In the genomic region with DNA sequence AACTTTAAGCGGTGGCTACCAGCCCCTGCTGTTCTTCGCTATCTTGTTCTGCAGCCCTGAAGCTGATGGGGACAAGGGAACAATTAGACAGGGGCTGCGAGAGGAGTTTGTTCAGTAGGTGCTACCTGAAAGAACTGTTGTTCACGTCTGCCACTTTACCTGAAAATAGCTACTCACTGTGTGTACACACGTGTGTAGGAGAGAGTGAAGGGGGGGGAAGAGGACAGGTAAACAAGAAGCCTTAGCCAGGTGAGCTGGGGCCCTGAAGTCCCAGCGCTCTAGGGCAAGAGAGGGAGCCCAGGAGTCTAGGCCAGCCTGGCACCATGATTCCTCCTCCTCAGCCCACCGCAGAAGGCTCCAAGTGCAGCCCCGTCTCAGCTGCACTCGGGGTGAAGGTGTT, we compare ENCODE assay signal across 30 mouse cellular contexts. TPM values are rescaled to one million over a fixed set of nuclear protein-coding genes. Genes with fewer than 3 reads are reported as not detected.
DNase-seq lines count a peak whose midpoint lies in the region; ATAC-seq and TF ChIP-seq lines count a peak whose summit lies in the region.
"Had no signal": no experiment of that assay in that cellular context is flagged by ENCODE, and none has a peak within 500 bp of the region (broad histone marks: within the 10 kb centered on the region; RNA-seq: fewer than 3 reads in every experiment).

No protein-coding gene starts in this region.

- 84% methylated on average over 9 of the region's 9 CpGs for WGBS in heart, embryonic 13.5 days
- 94% methylated on average over 9 of the region's 9 CpGs for WGBS in midbrain, embryonic 11.5 days
- 97% methylated on average over 9 of the region's 9 CpGs for WGBS in midbrain, postnatal 0 days

- H3K9ac ChIP-seq in heart, embryonic 13.5 days, result peak overlapping the region; percentile 10; the same call in 1 of the 2 replicates
- H3K9ac ChIP-seq in midbrain, embryonic 11.5 days (ENCODE audit: low read length), result no peak overlapping the region
- no peak overlapping the region for H3K9ac ChIP-seq in midbrain, postnatal 0 days (replicated peaks; ENCODE audit: low read length, poor library complexity, severe bottlenecking)
- H3K9ac ChIP-seq: hindbrain, embryonic 13.5 days; kidney, embryonic 15.5 days; limb, embryonic 13.5 days; midbrain, embryonic 13.5 days; neural tube, embryonic 15.5 days had no signal

- H3K27me3 ChIP-seq in heart, embryonic 13.5 days (replicated peaks), result peaks cover 14% of the 10 kb centered on the region; the same call in 1 of the 2 replicates
- no peaks in the 10 kb centered on the region for H3K27me3 ChIP-seq in midbrain, embryonic 11.5 days (ENCODE audit: control insufficient read depth, insufficient read depth, low read length)
- no peaks in the 10 kb centered on the region for H3K27me3 ChIP-seq in midbrain, postnatal 0 days (ENCODE audit: insufficient read depth, low read length)
- H3K27me3 ChIP-seq: hindbrain, embryonic 13.5 days; kidney, embryonic 15.5 days; limb, embryonic 13.5 days; midbrain, embryonic 13.5 days; neural tube, embryonic 15.5 days had no signal

- no peak for DNase-seq in heart, adult 11 months
- DNase-seq in midbrain, embryonic 11.5 days (ENCODE audit: low spot score, missing footprints), result peak; percentile 12
- DNase-seq in midbrain, postnatal 0 days (ENCODE audit: low spot score), result no peak
- DNase-seq in lung, postnatal 36 days, result peak; percentile 54
- no peak for DNase-seq in natural killer cell, adult 2 months (ENCODE audit: low spot score in 2 of 2)
- DNase-seq in testis, postnatal 14 days (ENCODE audit: low spot score), result no peak
- DNase-seq in ovary, postnatal 10 days (ENCODE audit: low spot score), result no peak
- DNase-seq: adrenal gland, postnatal 36 days; cerebellum, adult 18-20 months; cerebellum, postnatal 10 days; gastrocnemius, adult 2 months; gastrocnemius, postnatal 36 days; heart, postnatal 4 days; kidney, adult 18-20 months; kidney, postnatal 36 days; right cerebral cortex, postnatal 25 days; thymus, postnatal 14 days had no signal

- no peak for TF ChIP-seq CTCF in midbrain, postnatal 0 days (IDR thresholded peaks at IDR 0.05)

- no peaks in the 10 kb centered on the region for H3K9me3 ChIP-seq in heart, embryonic 13.5 days
- H3K9me3 ChIP-seq in midbrain, embryonic 11.5 days (ENCODE audit: control insufficient read depth, low read length), result no peaks in the 10 kb centered on the region
- no peaks in the 10 kb centered on the region for H3K9me3 ChIP-seq in midbrain, postnatal 0 days (ENCODE audit: low read length)
- H3K9me3 ChIP-seq: hindbrain, embryonic 13.5 days; kidney, embryonic 15.5 days; limb, embryonic 13.5 days; megakaryocyte, embryonic 14.5 days; midbrain, embryonic 13.5 days; neural tube, embryonic 15.5 days had no signal

- no peak for ATAC-seq in heart, embryonic 13.5 days (ENCODE audit: extremely low read depth, insufficient number of reproducible peaks, low FRiP score, low TSS enrichment)
- no peak for ATAC-seq in midbrain, embryonic 11.5 days (ENCODE audit: low FRiP score)
- ATAC-seq in midbrain, postnatal 0 days (ENCODE audit: low FRiP score), result no peak
- ATAC-seq: forebrain, embryonic 16.5 days; midbrain, embryonic 13.5 days had no signal

- peaks cover 33% of the 10 kb centered on the region for H3K4me1 ChIP-seq in heart, embryonic 13.5 days
- H3K4me1 ChIP-seq in midbrain, embryonic 11.5 days (ENCODE audit: control insufficient read depth, insufficient read depth, low read length), result no peaks in the 10 kb centered on the region
- H3K4me1 ChIP-seq in midbrain, postnatal 0 days (ENCODE audit: insufficient read depth, low read length), result no peaks in the 10 kb centered on the region
- H3K4me1 ChIP-seq: hindbrain, embryonic 13.5 days; kidney, embryonic 15.5 days; limb, embryonic 13.5 days; midbrain, embryonic 13.5 days; neural tube, embryonic 15.5 days had no signal

- peaks cover 29% of the 10 kb centered on the region for H3K36me3 ChIP-seq in heart, embryonic 13.5 days
- H3K36me3 ChIP-seq in midbrain, embryonic 11.5 days (ENCODE audit: control insufficient read depth, insufficient read depth, low read length), result 0 out of 2 replicates have a peak, but pooled peaks cover 3% of the 10 kb centered on the region
- peaks cover 14% of the 10 kb centered on the region for H3K36me3 ChIP-seq in midbrain, postnatal 0 days (ENCODE audit: insufficient read depth, low read length)

- H3K27ac ChIP-seq in heart, embryonic 13.5 days (replicated peaks), result no peak overlapping the region
- no peak overlapping the region for H3K27ac ChIP-seq in midbrain, embryonic 11.5 days (ENCODE audit: low read depth, low read length)
- no peak overlapping the region for H3K27ac ChIP-seq in midbrain, postnatal 0 days (ENCODE audit: low read depth, low read length)
- H3K27ac ChIP-seq: gastrocnemius, adult 2 months; hindbrain, embryonic 13.5 days; kidney, embryonic 15.5 days; layer of hippocampus, adult 2 months; left cerebral cortex, adult 2 months; limb, embryonic 13.5 days; midbrain, embryonic 13.5 days; neural tube, embryonic 15.5 days had no signal

- no peak overlapping the region for H3K4me2 ChIP-seq in heart, embryonic 13.5 days
- H3K4me2 ChIP-seq in midbrain, embryonic 11.5 days, result no peak overlapping the region
- H3K4me2 ChIP-seq in midbrain, postnatal 0 days (ENCODE audit: low read depth, low read length, poor library complexity, severe bottlenecking), result no peak overlapping the region
- H3K4me2 ChIP-seq: hindbrain, embryonic 13.5 days; kidney, embryonic 15.5 days; limb, embryonic 13.5 days; liver, embryonic 11.5 days; midbrain, embryonic 13.5 days; neural tube, embryonic 15.5 days had no signal

- H3K4me3 ChIP-seq in heart, embryonic 13.5 days, result no peak overlapping the region
- no peak overlapping the region for H3K4me3 ChIP-seq in midbrain, embryonic 11.5 days (ENCODE audit: low read depth, low read length)
- H3K4me3 ChIP-seq in midbrain, postnatal 0 days (ENCODE audit: low read depth, low read length), result no peak overlapping the region
- H3K4me3 ChIP-seq: erythroblast, embryonic 14.5 days; gastrocnemius, adult 2 months; hindbrain, embryonic 13.5 days; kidney, embryonic 15.5 days; layer of hippocampus, adult 2 months; left cerebral cortex, adult 2 months; limb, embryonic 13.5 days; megakaryocyte, embryonic 14.5 days; midbrain, embryonic 13.5 days; neural tube, embryonic 15.5 days had no signal

RNA-seq across cellular contexts. Expression of a gene that starts 29.3 kb away (rescaled TPM):
- 14.5 and 15.4 TPM in 2 replicates for polyA plus RNA-seq in heart, embryonic 13.5 days (2015; fragmentation: Nextera tagmentation; extraction: Ambion mirVana)
- polyA plus RNA-seq in midbrain, embryonic 11.5 days (2014; fragmentation: Nextera tagmentation; extraction: Ambion mirVana), result 29.0 and 29.6 TPM in 2 replicates
- total RNA-seq in midbrain, postnatal 0 days (2014; rRNA removed), result 12.6 and 20.0 TPM in 2 replicates
- 12.5 and 14.1 TPM in 2 replicates for polyA plus RNA-seq in midbrain, postnatal 0 days (2015; fragmentation: Nextera tagmentation; extraction: Ambion mirVana)
- polyA plus RNA-seq: erythroblast, embryonic 14.5 days had no signal

RNA-seq across cellular contexts. Expression of a gene that starts 31.2 kb away (rescaled TPM):
- polyA plus RNA-seq in heart, embryonic 13.5 days (2015; fragmentation: Nextera tagmentation; extraction: Ambion mirVana), result 2.3 and 2.7 TPM in 2 replicates
- polyA plus RNA-seq in midbrain, embryonic 11.5 days (2014; fragmentation: Nextera tagmentation; extraction: Ambion mirVana), result 6.4 and 6.8 TPM in 2 replicates
- 5.4 and 6.1 TPM in 2 replicates for total RNA-seq in midbrain, postnatal 0 days (2014; rRNA removed)
- 1.00 and 1.1 TPM in 2 replicates for polyA plus RNA-seq in midbrain, postnatal 0 days (2015; fragmentation: Nextera tagmentation; extraction: Ambion mirVana)
- total RNA-seq: monocyte, adult 5-6 weeks had no signal
- polyA plus RNA-seq: erythroblast, embryonic 14.5 days had no signal

RNA-seq across cellular contexts. Expression of a gene that starts 52.7 kb away (rescaled TPM):
- 2.6 TPM in 2 replicates for polyA plus RNA-seq in heart, embryonic 13.5 days (2015; fragmentation: Nextera tagmentation; extraction: Ambion mirVana)
- polyA plus RNA-seq in midbrain, embryonic 11.5 days (2014; fragmentation: Nextera tagmentation; extraction: Ambion mirVana), result 6.0 and 6.4 TPM in 2 replicates
- 214 and 215 TPM in 2 replicates for total RNA-seq in midbrain, postnatal 0 days (2014; rRNA removed)
- 63.2 and 65.9 TPM in 2 replicates for polyA plus RNA-seq in midbrain, postnatal 0 days (2015; fragmentation: Nextera tagmentation; extraction: Ambion mirVana)

Comparison
In these comparisons a context has a peak if more than half of its experiments do, and no peak if none do; other contexts are left out.
1. DNase-seq: peak in midbrain, embryonic 11.5 days (single experiment) and lung, postnatal 36 days (single experiment); none in heart, adult 11 months (single experiment), midbrain, postnatal 0 days (single experiment), natural killer cell, adult 2 months (0 of 2), testis, postnatal 14 days (single experiment) and ovary, postnatal 10 days (single experiment).